Mouse (Mus musculus): Measurements from ENCODE around the gene Kl. TPM values are rescaled to one million over a fixed set of nuclear protein-coding genes. Genes with fewer than 3 reads are reported as not detected.

The Kl gene
- polyA plus RNA-seq, 1 experiment = not detected

DNA sequence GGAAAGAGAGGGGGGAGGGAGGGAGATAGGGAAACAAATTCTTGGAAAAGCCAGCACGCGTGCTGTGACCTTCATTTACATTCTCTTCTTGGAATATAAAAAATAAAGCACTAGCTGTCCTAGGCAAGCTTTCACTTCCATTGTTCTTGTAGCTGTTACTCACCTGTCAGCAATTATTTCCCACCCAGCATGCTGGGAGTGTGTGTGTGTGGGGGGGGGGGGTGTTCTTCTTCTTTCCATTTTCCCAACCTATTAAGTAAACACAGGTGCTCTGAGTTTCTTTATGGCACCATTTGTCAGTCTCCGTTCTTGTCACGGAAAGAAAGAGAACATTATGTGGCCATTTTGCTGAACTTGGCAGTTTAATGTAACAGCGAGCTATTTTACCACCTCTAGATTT, 66.6 kb downstream of the Kl start:
- TF ChIP-seq CTCF (IDR thresholded peaks at IDR 0.05; ENCODE audit: insufficient read depth, low read depth, low read length) = no peak
- TF ChIP-seq POLR2A (IDR thresholded peaks at IDR 0.05; ENCODE audit: insufficient read depth, low read depth, low read length) = no peak
- Histone ChIP-seq H3K27ac (ENCODE audit: insufficient read depth, low read depth, low read length) (no peak overlapping the region), H3K4me1 (ENCODE audit: control insufficient read depth, insufficient read depth, low read length) (peaks cover 17% of the 10 kb centered on the region), H3K4me3 (ENCODE audit: insufficient read depth, low read depth, low read length) (no peak overlapping the region)
- 77% methylated on average over 5 of the region's 5 CpGs for WGBS

DNA sequence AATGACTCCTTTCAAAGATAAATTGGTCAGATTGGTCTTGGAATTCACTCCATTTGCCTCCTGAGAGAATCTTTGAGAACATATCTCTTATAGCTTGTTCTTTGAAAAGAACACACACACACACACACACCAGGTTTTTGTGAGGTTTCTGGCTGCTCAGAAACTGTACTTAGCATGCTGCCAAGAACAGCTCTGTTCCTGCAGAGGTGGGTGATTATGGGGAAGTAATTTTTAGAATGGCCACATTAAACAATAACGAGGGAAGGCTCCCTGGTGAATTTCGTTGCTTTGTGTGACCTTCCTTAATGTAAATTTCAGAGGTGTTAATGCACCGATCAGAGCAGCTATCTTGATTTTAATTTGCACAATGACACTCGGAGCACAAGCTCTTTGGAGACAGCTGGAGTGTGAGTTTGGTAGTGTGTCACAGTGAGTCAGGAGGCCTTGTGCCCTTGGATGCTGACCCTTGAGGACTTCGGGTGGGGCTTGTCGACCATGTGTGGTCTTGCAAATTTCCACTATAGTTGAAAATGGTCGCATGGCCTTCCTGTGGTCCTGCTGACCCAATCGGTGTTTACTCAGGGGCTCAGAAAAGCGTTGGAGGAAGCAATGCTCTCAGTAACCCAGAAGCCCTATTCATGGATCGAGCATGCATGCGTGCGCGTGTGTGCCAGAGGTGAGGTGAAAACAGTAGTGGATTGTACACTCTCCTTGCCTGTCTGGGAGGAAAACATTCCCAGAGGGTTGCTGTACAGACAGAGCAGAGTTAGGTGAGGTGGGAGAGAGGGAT, 67.8 kb downstream of the Kl start:
- WGBS = 67% methylated on average over 13 of the region's 13 CpGs
- Histone ChIP-seq H3K4me3 (ENCODE audit: insufficient read depth, low read depth, low read length) (no peak overlapping the region), H3K4me1 (ENCODE audit: control insufficient read depth, insufficient read depth, low read length) (peaks cover 18% of the 10 kb centered on the region), H3K27ac (ENCODE audit: insufficient read depth, low read depth, low read length) (no peak overlapping the region)
- TF ChIP-seq CTCF (IDR thresholded peaks at IDR 0.05; ENCODE audit: insufficient read depth, low read depth, low read length) (no peak), POLR2A (IDR thresholded peaks at IDR 0.05; ENCODE audit: insufficient read depth, low read depth, low read length) (no peak)

DNA sequence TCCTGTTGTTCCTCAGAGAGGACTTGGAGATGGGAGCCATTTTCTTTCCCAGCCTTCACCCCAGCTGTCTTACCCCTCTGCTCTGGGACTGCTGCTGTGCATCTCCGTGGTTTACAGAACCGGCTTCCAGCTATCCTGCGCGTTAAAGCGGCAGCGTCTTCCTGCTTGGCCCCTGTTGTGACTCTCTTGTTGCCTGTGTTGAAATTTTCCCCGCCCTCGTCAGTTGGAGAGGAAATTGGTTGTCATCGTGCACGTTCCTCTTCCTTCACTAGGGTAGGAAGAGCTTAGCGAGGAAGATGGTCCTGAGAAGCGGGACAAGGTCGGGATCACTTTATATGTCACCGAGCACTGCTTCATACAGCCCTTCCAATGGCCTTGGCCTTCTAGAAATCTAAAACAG, 68.4 kb downstream of the Kl start:
- H3K27ac ChIP-seq (ENCODE audit: insufficient read depth, low read depth, low read length) = no peak overlapping the region
- WGBS = 69% methylated on average over 14 of the region's 14 CpGs
- TF ChIP-seq POLR2A (IDR thresholded peaks at IDR 0.05; ENCODE audit: insufficient read depth, low read depth, low read length) (no peak), CTCF (IDR thresholded peaks at IDR 0.05; ENCODE audit: insufficient read depth, low read depth, low read length) (no peak)
- H3K4me1 ChIP-seq (ENCODE audit: control insufficient read depth, insufficient read depth, low read length) = peaks cover 19% of the 10 kb centered on the region
- H3K4me3 ChIP-seq (ENCODE audit: insufficient read depth, low read depth, low read length) = no peak overlapping the region

DNA sequence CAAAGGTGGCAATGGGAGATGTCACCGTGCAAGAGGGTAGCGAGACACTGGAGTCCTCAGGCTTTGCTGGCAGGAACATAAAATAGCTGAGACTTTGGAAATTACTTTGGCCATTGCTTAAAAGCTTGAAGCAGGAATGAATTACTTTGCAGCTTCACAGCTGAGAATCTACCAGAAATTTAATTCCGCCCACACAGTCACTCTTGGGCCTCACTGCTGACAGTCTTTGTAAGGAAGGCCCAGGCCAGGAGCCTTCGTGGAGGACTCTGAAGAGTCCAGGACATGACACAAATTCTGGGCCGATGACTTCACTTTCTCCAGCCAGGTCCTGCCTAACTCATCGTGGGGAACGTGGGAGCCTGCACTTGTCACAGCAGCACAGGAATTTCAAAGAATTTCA, 69.6 kb downstream of the Kl start:
- no peak overlapping the region for H3K27ac ChIP-seq (ENCODE audit: insufficient read depth, low read depth, low read length)
- no peak overlapping the region for H3K4me3 ChIP-seq (ENCODE audit: insufficient read depth, low read depth, low read length)
- TF ChIP-seq POLR2A (IDR thresholded peaks at IDR 0.05; ENCODE audit: insufficient read depth, low read depth, low read length) (no peak), CTCF (IDR thresholded peaks at IDR 0.05; ENCODE audit: insufficient read depth, low read depth, low read length) (no peak)
- WGBS = 70% methylated on average over 7 of the region's 7 CpGs
- peaks cover 22% of the 10 kb centered on the region for H3K4me1 ChIP-seq (ENCODE audit: control insufficient read depth, insufficient read depth, low read length)

DNA sequence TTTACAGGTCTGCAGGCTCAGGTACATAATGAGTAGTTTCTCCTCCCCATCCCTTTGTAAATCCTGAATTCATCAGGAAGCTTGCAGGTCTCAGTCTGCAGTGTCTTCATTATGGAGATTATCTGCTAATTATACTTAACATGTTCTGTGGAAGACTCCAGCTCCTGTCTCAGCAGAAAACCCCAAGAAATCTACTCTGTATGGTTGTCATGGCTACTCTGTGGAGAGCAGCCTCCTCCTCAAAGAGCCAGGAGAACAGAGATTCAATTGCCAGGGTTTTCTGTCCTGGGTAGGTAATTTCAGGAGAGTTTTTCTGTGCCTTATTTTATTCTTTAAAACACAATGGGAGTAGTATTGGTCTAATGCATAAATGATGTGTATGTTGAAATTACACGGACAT, 70.5 kb downstream of the Kl start:
- Histone ChIP-seq H3K4me1 (ENCODE audit: control insufficient read depth, insufficient read depth, low read length) (peaks cover 22% of the 10 kb centered on the region), H3K4me3 (ENCODE audit: insufficient read depth, low read depth, low read length) (no peak overlapping the region), H3K27ac (ENCODE audit: insufficient read depth, low read depth, low read length) (no peak overlapping the region)
- TF ChIP-seq POLR2A (IDR thresholded peaks at IDR 0.05; ENCODE audit: insufficient read depth, low read depth, low read length) (no peak), CTCF (IDR thresholded peaks at IDR 0.05; ENCODE audit: insufficient read depth, low read depth, low read length) (no peak)
- WGBS = 31% methylated on average over 1 of the region's 1 CpGs

DNA sequence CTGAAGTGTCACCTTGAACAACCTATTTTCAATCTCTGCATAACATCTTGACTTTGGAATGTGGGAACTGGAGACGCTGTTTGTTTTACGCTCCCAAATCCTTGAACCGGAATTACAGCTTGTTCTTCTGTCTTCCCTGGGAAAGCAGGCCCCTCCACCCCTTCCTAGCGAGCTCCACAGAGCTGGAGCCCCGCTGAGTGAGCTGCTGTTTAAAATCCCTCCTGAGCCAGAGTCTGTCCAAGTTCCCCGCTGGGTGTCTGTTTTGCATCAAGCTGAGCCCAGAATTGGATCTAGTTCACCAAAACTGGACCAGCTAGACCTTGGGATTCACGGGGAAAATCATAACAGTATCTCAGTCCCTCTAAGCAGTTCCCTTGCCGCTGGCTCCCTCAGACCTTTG, 71.1 kb downstream of the Kl start:
- TF ChIP-seq POLR2A (IDR thresholded peaks at IDR 0.05; ENCODE audit: insufficient read depth, low read depth, low read length) = no peak
- TF ChIP-seq CTCF (IDR thresholded peaks at IDR 0.05; ENCODE audit: insufficient read depth, low read depth, low read length) = no peak
- no peak overlapping the region for H3K27ac ChIP-seq (ENCODE audit: insufficient read depth, low read depth, low read length)
- WGBS = 18% methylated on average over 8 of the region's 8 CpGs
- no peak overlapping the region for H3K4me3 ChIP-seq (ENCODE audit: insufficient read depth, low read depth, low read length)
- peaks cover 22% of the 10 kb centered on the region for H3K4me1 ChIP-seq (ENCODE audit: control insufficient read depth, insufficient read depth, low read length)

DNA sequence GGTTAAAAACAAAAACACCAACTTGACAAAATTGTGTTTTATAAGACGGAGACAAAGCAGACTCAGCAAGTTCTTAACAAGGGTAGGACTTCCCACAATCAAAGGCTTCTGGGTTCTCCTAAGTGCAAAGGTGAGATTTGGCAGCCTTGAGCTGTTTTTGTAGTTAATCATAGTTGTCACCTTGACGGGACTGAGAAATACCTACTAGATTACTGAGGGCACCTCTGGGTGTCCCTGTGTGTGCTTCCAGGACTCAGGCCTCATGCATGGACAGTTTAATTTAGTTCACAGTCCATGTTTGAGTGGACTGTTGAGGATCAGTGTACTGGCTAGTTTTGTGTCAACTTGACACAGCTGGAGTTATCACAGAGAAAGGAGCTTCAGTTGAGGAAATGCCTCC, 72.1 kb downstream of the Kl start:
- Histone ChIP-seq H3K4me1 (ENCODE audit: control insufficient read depth, insufficient read depth, low read length) (peaks cover 22% of the 10 kb centered on the region), H3K4me3 (ENCODE audit: insufficient read depth, low read depth, low read length) (no peak overlapping the region), H3K27ac (ENCODE audit: insufficient read depth, low read depth, low read length) (no peak overlapping the region)
- no peak for TF ChIP-seq POLR2A (IDR thresholded peaks at IDR 0.05; ENCODE audit: insufficient read depth, low read depth, low read length)
- no peak for TF ChIP-seq CTCF (IDR thresholded peaks at IDR 0.05; ENCODE audit: insufficient read depth, low read depth, low read length)
- 92% methylated on average over 2 of the region's 2 CpGs for WGBS

DNA sequence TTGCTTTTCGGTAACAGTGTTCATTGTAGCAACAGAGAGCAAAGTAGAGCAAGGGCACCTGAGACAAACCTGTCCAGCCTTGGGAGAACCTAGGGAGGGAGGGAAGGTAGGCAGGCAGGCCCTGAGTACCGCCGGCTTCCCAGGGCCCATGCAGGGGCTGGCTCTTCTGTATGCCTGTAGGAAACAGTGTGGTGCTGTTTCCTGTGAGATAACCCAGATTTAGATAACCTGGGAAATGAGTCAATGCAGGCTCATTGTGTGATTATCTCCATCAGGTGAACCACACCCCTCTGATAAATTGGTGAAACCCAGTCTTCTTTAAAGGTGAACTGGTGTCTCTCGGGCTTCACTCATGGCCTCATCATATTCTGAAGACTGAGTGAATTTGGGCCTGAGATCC, 73.7 kb downstream of the Kl start:
- Histone ChIP-seq H3K4me1 (ENCODE audit: control insufficient read depth, insufficient read depth, low read length) (peaks cover 14% of the 10 kb centered on the region), H3K4me3 (ENCODE audit: insufficient read depth, low read depth, low read length) (no peak overlapping the region), H3K27ac (ENCODE audit: insufficient read depth, low read depth, low read length) (no peak overlapping the region)
- 91% methylated on average over 4 of the region's 4 CpGs for WGBS
- no peak for TF ChIP-seq POLR2A (IDR thresholded peaks at IDR 0.05; ENCODE audit: insufficient read depth, low read depth, low read length)
- no peak for TF ChIP-seq CTCF (IDR thresholded peaks at IDR 0.05; ENCODE audit: insufficient read depth, low read depth, low read length)

DNA sequence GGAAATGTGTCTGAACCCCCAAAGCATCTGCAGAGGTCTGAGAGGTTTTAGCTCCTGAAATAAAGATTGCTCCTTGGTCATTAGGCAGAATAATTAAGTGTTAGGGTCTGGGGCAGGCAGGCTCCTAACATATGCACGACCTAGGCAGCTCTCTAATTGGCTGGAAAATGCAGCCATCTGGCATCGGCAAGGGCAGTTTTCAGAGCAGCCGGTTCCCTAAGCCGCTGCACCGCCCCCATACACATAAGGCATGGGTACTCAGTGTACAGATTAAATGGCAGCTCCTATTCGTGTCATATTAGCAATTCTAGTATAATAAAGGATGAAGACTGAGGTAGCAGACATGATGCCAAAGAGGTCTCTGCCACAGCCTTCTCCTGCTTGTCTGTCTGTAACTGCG, 74.8 kb downstream of the Kl start:
- Histone ChIP-seq H3K4me3 (ENCODE audit: insufficient read depth, low read depth, low read length) (no peak overlapping the region), H3K27ac (ENCODE audit: insufficient read depth, low read depth, low read length) (no peak overlapping the region), H3K4me1 (ENCODE audit: control insufficient read depth, insufficient read depth, low read length) (peaks cover 12% of the 10 kb centered on the region)
- 30% methylated on average over 7 of the region's 7 CpGs for WGBS
- TF ChIP-seq CTCF (IDR thresholded peaks at IDR 0.05; ENCODE audit: insufficient read depth, low read depth, low read length) (no peak), POLR2A (IDR thresholded peaks at IDR 0.05; ENCODE audit: insufficient read depth, low read depth, low read length) (no peak)

Measured in olfactory bulb, adult 2 months (tissue).